Mouse (Mus musculus): Measurements from ENCODE around the gene Cyp20a1. TPM values are rescaled to one million over a fixed set of nuclear protein-coding genes. Genes with fewer than 3 reads are reported as not detected.

Gene Cyp20a1
- polyA plus RNA-seq, 1 experiment from 2014 or later: 30.9 TPM

DNA sequence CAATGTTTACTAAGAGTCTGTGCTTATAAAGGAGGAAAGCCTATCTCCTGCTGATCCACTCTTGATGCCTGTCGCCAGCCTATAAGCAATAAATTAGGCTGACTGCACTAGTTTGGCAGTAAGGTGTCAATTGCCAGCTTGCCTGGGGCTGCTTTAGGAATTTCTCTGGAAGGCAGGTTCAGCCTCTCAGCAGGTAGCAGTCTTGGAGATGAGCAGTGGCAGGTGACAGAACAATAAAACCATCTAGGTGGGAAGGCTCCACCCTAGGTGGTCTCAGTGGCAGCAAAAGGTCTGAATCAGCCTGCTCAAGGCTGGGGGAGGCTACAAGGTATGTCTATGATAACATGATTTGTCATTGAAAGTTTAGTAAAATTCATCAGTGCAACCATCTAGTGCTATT is 89.4 kb downstream of the Cyp20a1 start:
- 24% methylated on average over 1 of the region's 1 CpGs for WGBS

More for the DNA sequence above, 89.4 kb downstream of the Cyp20a1 start:
- ATAC-seq (ENCODE audit: low read depth): no peak
- Histone ChIP-seq H3K27ac (ENCODE audit: low read length) (no peak overlapping the region), H3K4me1 (replicated peaks; ENCODE audit: control insufficient read depth, insufficient read depth, low read length) (no peaks in the 10 kb centered on the region), H3K36me3 (ENCODE audit: control insufficient read depth, insufficient read depth, low read length) (peaks cover 3% of the 10 kb centered on the region; the same call in 1 of the 2 replicates), H3K9ac (ENCODE audit: low read length) (no peak overlapping the region), H3K9me3 (ENCODE audit: control insufficient read depth, low read length) (no peaks in the 10 kb centered on the region), H3K4me3 (ENCODE audit: low read length) (no peak overlapping the region), H3K4me2 (ENCODE audit: low read depth, low read length) (no peak overlapping the region), H3K27me3 (ENCODE audit: control insufficient read depth, insufficient read depth, low read depth, low read length) (no peaks in the 10 kb centered on the region)

Other genes with a start within 250 kb of the Cyp20a1 start
- gene Carf, start 245.1 kb upstream of the Cyp20a1 start, polyA plus RNA-seq (2015; fragmentation: Nextera tagmentation; extraction: Ambion mirVana): 5.8 and 6.7 TPM in 2 replicates
- 37.5 and 39.3 TPM in 2 replicates for gene Wdr12, start 244.7 kb upstream of the Cyp20a1 start, polyA plus RNA-seq (2015; fragmentation: Nextera tagmentation; extraction: Ambion mirVana)
- 9.2 and 10.2 TPM in 2 replicates for gene Nbeal1, start 162.7 kb upstream of the Cyp20a1 start, polyA plus RNA-seq (2015; fragmentation: Nextera tagmentation; extraction: Ambion mirVana)
- 21.6 and 24.3 TPM in 2 replicates for gene Abi2, start 66.3 kb downstream of the Cyp20a1 start, polyA plus RNA-seq (2015; fragmentation: Nextera tagmentation; extraction: Ambion mirVana)
- 37.9 and 45.1 TPM in 2 replicates for gene Raph1, start 223.8 kb downstream of the Cyp20a1 start, polyA plus RNA-seq (2015; fragmentation: Nextera tagmentation; extraction: Ambion mirVana)